ENCODE assay signal across 26 mouse cellular contexts in genomic region chr13:97394071-97394470, GRCm38 (mm10).
"Had no signal": no experiment of that assay in that cellular context is flagged by ENCODE, and none has a peak within 500 bp of the region (broad histone marks: within the 10 kb centered on the region; RNA-seq: fewer than 3 reads in every experiment).

No protein-coding gene starts in this region.

- ATAC-seq: forebrain, embryonic 16.5 days; inflammation-experienced regulatory T-cells, adult 6 months; intestine, postnatal 0 days; liver, postnatal 0 days had no signal

- H3K27me3 ChIP-seq: hindbrain, embryonic 12.5 days; hindbrain, embryonic 15.5 days; limb, embryonic 12.5 days; liver, embryonic 13.5 days; liver, embryonic 15.5 days had no signal

- H3K36me3 ChIP-seq: heart, embryonic 13.5 days; heart, embryonic 15.5 days; hindbrain, embryonic 12.5 days; hindbrain, embryonic 15.5 days; limb, embryonic 10.5 days; limb, embryonic 12.5 days; liver, embryonic 13.5 days; liver, embryonic 15.5 days had no signal

- H3K4me3 ChIP-seq: gastrocnemius, adult 2 months; heart, adult 2 months; heart, embryonic 13.5 days; heart, embryonic 15.5 days; hindbrain, embryonic 12.5 days; hindbrain, embryonic 15.5 days; limb, embryonic 10.5 days; limb, embryonic 12.5 days; liver, embryonic 13.5 days; liver, embryonic 15.5 days had no signal

- H3K4me2 ChIP-seq: heart, embryonic 11.5 days; heart, embryonic 13.5 days; heart, embryonic 15.5 days; hindbrain, embryonic 12.5 days; hindbrain, embryonic 15.5 days; limb, embryonic 12.5 days; liver, embryonic 11.5 days; liver, embryonic 13.5 days; liver, embryonic 15.5 days had no signal

- H3K9me3 ChIP-seq: heart, embryonic 13.5 days; heart, embryonic 15.5 days; hindbrain, embryonic 12.5 days; hindbrain, embryonic 15.5 days; limb, embryonic 10.5 days; limb, embryonic 12.5 days; liver, embryonic 13.5 days; liver, embryonic 15.5 days had no signal

- H3K4me1 ChIP-seq: liver, embryonic 13.5 days; liver, embryonic 15.5 days had no signal

- DNase-seq: gastrocnemius, adult 2 months; gastrocnemius, postnatal 10 days; gastrocnemius, postnatal 25 days; heart, adult 2 months; heart, postnatal 14 days; heart, postnatal 4 days; kidney, adult 18-20 months; kidney, adult 8-10 months; kidney, postnatal 10 days; kidney, postnatal 25 days; kidney, postnatal 4 days; liver; liver, embryonic 13.5 days; liver, postnatal 0 days had no signal

- H3K9ac ChIP-seq: heart, embryonic 13.5 days; heart, embryonic 15.5 days; hindbrain, embryonic 12.5 days; hindbrain, embryonic 15.5 days; limb, embryonic 12.5 days; liver, embryonic 13.5 days; liver, embryonic 15.5 days; liver, postnatal 0 days had no signal

- H3K27ac ChIP-seq: gastrocnemius, adult 2 months; heart, adult 2 months; heart, embryonic 13.5 days; heart, embryonic 15.5 days; hindbrain, embryonic 12.5 days; hindbrain, embryonic 15.5 days; limb, embryonic 10.5 days; limb, embryonic 12.5 days; liver, embryonic 13.5 days; liver, embryonic 15.5 days had no signal
